Mouse (Mus musculus): ENCODE data around the gene Sowahc.

DNA sequence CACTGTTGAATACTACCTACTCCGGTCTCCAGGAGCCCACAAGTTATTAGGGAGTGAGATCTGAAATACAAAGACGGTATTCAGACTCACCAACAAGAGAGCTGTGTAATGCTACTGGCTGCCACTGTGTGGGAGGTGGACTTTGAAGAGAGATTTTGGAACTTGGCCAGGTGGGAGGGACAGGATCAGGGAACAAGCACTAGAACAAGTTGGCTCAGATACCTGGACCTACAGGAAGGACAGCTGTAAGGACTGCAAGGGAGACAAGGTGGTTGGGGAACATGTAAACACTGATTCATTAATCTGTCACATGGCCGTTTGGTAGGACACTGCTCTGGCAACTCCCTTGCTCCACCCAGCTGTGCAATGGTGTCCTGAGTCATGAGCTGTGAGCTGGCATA, 19.4 kb downstream of the Sowahc start:
- TF ChIP-seq POLR2A (IDR thresholded peaks at IDR 0.05; ENCODE audit: insufficient read depth, low read depth, low read length): no peak
- TF ChIP-seq CTCF (IDR thresholded peaks at IDR 0.05): peak; percentile 13; the same call in 1 of the 2 replicates
